Mouse (Mus musculus): Measurements from ENCODE around the gene Rhob.

GRCm38 (mm10) chr12:8546801-8547200 lies 47.0 kb upstream of the Rhob start:
- TF ChIP-seq CTCF (IDR thresholded peaks at IDR 0.05; ENCODE audit: low read depth, low read length) (no peak), POLR2A (IDR thresholded peaks at IDR 0.05; ENCODE audit: extremely low read depth, insufficient read depth, low read length) (no peak)
